Mouse (Mus musculus): Measurements from ENCODE around the gene Fam13a. TPM values are rescaled to one million over a fixed set of nuclear protein-coding genes. Genes with fewer than 3 reads are reported as not detected.

Fam13a gene
- polyA plus RNA-seq (2015; fragmentation: Nextera tagmentation; extraction: Ambion mirVana): 13.8 and 14.9 TPM in 2 replicates

DNA sequence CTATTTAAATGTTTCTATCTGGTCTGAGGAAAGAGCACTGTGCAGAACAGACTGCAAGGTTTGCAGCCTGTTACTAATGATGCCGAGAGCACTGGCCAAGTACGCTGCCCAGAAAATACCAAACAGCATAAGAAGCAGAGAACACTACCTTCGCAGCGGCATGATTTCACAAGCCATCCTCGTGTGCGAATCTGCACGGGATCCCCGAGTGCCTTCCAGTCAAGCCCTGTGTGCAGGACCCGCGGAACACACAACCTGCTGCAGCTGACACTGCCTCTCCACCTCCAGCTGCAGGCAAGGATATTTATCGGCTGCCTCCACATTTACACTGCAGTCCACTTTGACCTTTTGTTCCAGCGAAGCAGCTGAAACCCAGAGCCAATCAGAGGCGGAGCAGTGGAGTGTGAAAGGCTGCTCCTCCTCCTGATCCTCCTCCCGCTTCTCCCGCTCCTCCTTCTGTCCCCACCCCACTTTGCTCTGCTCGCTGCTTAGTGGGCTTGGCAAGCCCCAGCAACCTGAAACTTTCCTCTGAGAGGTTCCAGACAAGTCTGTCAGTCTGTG, at the start of gene Fam13a:
Gene Fam13a, minus strand, starts transcription at position 386 of the 561 bp plus-strand sequence.
- no peaks in the 10 kb centered on the region for H3K36me3 ChIP-seq (ENCODE audit: control insufficient read depth, insufficient read depth, low read length)
- H3K4me1 ChIP-seq (ENCODE audit: control insufficient read depth, insufficient read depth, low read length): 0 out of 2 replicates have a peak, but pooled peaks cover 5% of the 10 kb centered on the region
- peak within 1 kb of the TSS; percentile 88 for H3K27ac ChIP-seq (ENCODE audit: low read length)
- H3K4me2 ChIP-seq (ENCODE audit: low read depth, low read length): peak within 1 kb of the TSS; percentile 72
- no peaks in the 10 kb centered on the region for H3K27me3 ChIP-seq (ENCODE audit: control insufficient read depth, insufficient read depth, low read length)
- peak within 1 kb of the TSS; percentile 72 for H3K9ac ChIP-seq (ENCODE audit: low read length)
- no peaks in the 10 kb centered on the region for H3K9me3 ChIP-seq (replicated peaks; ENCODE audit: control insufficient read depth, low read length)
- H3K4me3 ChIP-seq (replicated peaks; ENCODE audit: low read length): peak within 1 kb of the TSS; percentile 59
- WGBS: under 1% methylated on average over 16 of the region's 16 CpGs
- peak; percentile 99 for ATAC-seq (ENCODE audit: insufficient read depth, low FRiP score)

DNA sequence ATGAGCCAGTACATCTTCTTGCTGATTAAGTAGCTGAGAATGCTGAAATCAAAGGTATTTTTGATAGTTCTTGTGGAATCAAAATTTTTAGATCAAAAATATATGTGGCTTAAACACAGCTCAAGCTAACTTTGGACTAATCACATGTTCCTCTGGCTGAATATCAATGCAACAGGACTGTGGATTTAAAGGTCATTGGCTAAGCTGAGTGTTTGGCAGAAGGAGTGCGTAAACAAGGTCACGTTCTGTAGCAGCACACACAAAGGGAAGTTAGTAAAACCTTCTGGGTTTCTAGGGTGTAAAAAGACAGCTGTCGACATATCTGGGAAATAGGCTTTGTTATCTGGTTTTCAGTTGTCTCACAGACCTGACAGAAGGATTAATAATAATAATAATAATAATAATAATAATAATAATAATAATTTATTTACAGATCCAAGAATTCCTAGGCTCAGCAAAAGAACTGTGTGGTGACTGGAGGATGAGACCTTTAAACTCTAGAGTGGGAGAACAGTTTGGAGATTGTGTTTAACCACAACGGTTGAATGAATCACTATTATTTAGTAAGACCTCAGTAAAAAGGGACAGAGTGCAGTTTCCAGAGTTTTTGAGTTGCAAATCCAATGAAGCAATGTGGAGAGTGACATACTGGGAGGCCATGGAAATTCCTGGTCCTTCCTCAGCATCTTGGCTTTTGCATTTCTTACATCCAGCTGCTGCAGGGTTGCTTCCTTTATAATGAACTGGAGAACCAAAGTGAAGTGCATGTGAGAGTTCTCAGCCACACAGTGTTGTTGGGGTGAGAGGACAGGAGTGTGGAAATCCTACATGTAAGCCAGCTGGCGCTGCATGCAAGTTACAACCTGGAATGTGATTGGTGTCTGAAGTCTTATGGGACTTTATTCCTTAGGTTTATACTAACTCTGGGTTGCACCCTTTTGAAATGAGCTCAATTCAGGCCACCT, 48.0 kb upstream of the Fam13a start:
- H3K4me3 ChIP-seq (replicated peaks; ENCODE audit: low read length): no peak overlapping the region
- no peak overlapping the region for H3K27ac ChIP-seq (ENCODE audit: low read length)
- no peaks in the 10 kb centered on the region for H3K27me3 ChIP-seq (ENCODE audit: control insufficient read depth, insufficient read depth, low read length)
- no peaks in the 10 kb centered on the region for H3K9me3 ChIP-seq (replicated peaks; ENCODE audit: control insufficient read depth, low read length)
- no peaks in the 10 kb centered on the region for H3K4me1 ChIP-seq (ENCODE audit: control insufficient read depth, insufficient read depth, low read length)
- 76% methylated on average over 5 of the region's 5 CpGs for WGBS
- H3K4me2 ChIP-seq (ENCODE audit: low read depth, low read length): no peak overlapping the region
- no peaks in the 10 kb centered on the region for H3K36me3 ChIP-seq (ENCODE audit: control insufficient read depth, insufficient read depth, low read length)
- no peak for ATAC-seq (ENCODE audit: insufficient read depth, low FRiP score)
- no peak overlapping the region for H3K9ac ChIP-seq (ENCODE audit: low read length)

DNA sequence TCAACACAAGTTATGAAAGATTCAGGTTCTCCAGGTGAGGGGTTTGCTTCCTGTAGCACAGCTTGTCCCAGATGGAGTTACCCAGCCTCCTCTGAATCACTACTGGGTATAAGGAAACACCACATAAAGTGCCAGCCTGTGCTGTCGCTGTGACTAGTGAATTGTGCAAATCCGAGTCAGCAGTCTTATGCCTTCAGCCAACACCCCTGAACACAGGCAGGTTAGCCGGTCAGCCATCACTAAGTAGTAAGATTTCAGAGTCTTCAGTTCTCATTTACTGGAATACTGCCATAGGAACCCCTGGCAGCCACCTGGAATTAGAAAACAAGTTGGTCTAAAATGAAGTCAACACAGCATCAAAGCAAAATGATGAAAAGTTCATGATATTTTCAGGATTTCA, 47.3 kb upstream of the Fam13a start:
- no peaks in the 10 kb centered on the region for H3K36me3 ChIP-seq (ENCODE audit: control insufficient read depth, insufficient read depth, low read length)
- no peak overlapping the region for H3K27ac ChIP-seq (ENCODE audit: low read length)
- no peak overlapping the region for H3K4me3 ChIP-seq (replicated peaks; ENCODE audit: low read length)
- no peaks in the 10 kb centered on the region for H3K9me3 ChIP-seq (replicated peaks; ENCODE audit: control insufficient read depth, low read length)
- WGBS: 88% methylated on average over 3 of the region's 3 CpGs
- H3K9ac ChIP-seq (ENCODE audit: low read length): no peak overlapping the region
- no peak overlapping the region for H3K4me2 ChIP-seq (ENCODE audit: low read depth, low read length)
- ATAC-seq (ENCODE audit: insufficient read depth, low FRiP score): no peak
- no peaks in the 10 kb centered on the region for H3K4me1 ChIP-seq (ENCODE audit: control insufficient read depth, insufficient read depth, low read length)
- H3K27me3 ChIP-seq (ENCODE audit: control insufficient read depth, insufficient read depth, low read length): no peaks in the 10 kb centered on the region

DNA sequence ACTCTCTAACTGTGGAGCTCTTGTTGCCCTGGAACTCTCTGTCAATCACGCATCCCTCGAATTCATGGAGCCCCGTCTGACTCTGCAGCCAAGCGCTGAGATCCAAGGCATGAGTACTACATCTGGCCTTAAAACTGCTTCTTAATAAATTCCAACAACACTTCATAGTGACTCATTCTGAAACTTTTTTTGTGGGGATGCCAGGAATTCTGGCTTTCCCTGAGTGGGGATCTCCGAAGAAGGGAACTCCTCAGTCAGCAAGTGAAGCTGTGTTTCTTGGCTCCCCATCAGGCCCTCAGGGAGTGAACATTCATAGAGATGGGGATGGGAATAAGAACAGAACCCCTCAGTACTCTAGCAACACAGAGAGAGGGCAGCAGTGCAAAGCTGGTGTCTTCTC, 43.8 kb upstream of the Fam13a start:
- H3K9ac ChIP-seq (ENCODE audit: low read length): no peak overlapping the region
- H3K27me3 ChIP-seq (ENCODE audit: control insufficient read depth, insufficient read depth, low read length): no peaks in the 10 kb centered on the region
- WGBS: 86% methylated on average over 5 of the region's 5 CpGs
- no peaks in the 10 kb centered on the region for H3K36me3 ChIP-seq (ENCODE audit: control insufficient read depth, insufficient read depth, low read length)
- H3K4me3 ChIP-seq (replicated peaks; ENCODE audit: low read length): no peak overlapping the region
- H3K27ac ChIP-seq (ENCODE audit: low read length): no peak overlapping the region
- no peak overlapping the region for H3K4me2 ChIP-seq (ENCODE audit: low read depth, low read length)
- no peaks in the 10 kb centered on the region for H3K4me1 ChIP-seq (ENCODE audit: control insufficient read depth, insufficient read depth, low read length)
- ATAC-seq (ENCODE audit: insufficient read depth, low FRiP score): no peak
- H3K9me3 ChIP-seq (replicated peaks; ENCODE audit: control insufficient read depth, low read length): no peaks in the 10 kb centered on the region

DNA sequence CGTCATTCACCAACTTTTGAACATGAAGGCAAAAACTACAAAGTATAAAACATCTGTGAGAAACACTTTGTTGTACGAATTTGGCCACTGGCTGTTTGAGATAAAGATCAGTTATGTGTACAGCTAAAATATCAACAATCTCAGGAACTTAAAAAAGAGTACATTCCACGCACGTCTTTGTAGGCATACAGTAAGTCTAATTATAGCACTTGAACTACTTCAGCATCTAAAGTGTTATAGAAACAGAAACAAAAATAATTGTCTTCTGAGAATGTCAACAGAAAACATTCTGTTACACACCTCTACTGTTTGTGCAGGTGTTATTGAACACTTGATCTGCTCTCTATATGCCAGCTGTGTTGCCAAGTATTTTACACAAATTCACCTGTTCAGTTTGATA, 40.1 kb upstream of the Fam13a start:
- 47% methylated on average over 4 of the region's 4 CpGs for WGBS

DNA sequence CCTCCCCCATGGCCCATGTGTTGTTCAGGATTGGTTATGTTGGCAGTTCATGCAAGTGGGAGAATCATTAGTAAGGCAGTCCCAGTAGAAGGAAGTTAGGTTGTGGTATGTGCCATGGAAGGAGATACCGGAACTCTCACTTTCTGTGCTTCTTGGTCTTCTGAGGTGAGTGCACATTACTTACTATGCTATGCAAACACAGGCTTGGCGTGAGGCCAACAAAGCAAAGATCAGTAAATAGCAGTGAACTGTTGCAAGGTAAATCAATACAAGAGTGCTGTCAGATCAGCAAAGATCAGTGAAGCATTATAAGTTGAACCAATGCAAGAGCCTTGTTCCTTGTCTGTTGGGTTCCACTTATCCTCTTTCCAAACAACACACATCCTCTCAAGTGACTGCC, 28.9 kb upstream of the Fam13a start:
- ATAC-seq (ENCODE audit: insufficient read depth, low FRiP score): peak; percentile 75; the same call in 1 of the 2 replicates
- WGBS: 65% methylated on average over 2 of the region's 2 CpGs
- Histone ChIP-seq H3K27ac (ENCODE audit: low read length) (no peak overlapping the region), H3K9ac (ENCODE audit: low read length) (no peak overlapping the region), H3K36me3 (ENCODE audit: control insufficient read depth, insufficient read depth, low read length) (no peaks in the 10 kb centered on the region), H3K4me2 (ENCODE audit: low read depth, low read length) (no peak overlapping the region), H3K9me3 (replicated peaks; ENCODE audit: control insufficient read depth, low read length) (no peaks in the 10 kb centered on the region), H3K27me3 (ENCODE audit: control insufficient read depth, insufficient read depth, low read length) (no peaks in the 10 kb centered on the region), H3K4me3 (replicated peaks; ENCODE audit: low read length) (no peak overlapping the region), H3K4me1 (ENCODE audit: control insufficient read depth, insufficient read depth, low read length) (0 out of 2 replicates have a peak, but pooled peaks cover 2% of the 10 kb centered on the region)

More for the DNA sequence above, 40.1 kb upstream of the Fam13a start:
- Histone ChIP-seq H3K4me2 (ENCODE audit: low read depth, low read length) (no peak overlapping the region), H3K9me3 (replicated peaks; ENCODE audit: control insufficient read depth, low read length) (no peaks in the 10 kb centered on the region), H3K27me3 (ENCODE audit: control insufficient read depth, insufficient read depth, low read length) (no peaks in the 10 kb centered on the region), H3K4me1 (ENCODE audit: control insufficient read depth, insufficient read depth, low read length) (no peaks in the 10 kb centered on the region), H3K9ac (ENCODE audit: low read length) (no peak overlapping the region), H3K27ac (ENCODE audit: low read length) (no peak overlapping the region), H3K4me3 (replicated peaks; ENCODE audit: low read length) (no peak overlapping the region), H3K36me3 (ENCODE audit: control insufficient read depth, insufficient read depth, low read length) (no peaks in the 10 kb centered on the region)
- no peak for ATAC-seq (ENCODE audit: insufficient read depth, low FRiP score)

DNA sequence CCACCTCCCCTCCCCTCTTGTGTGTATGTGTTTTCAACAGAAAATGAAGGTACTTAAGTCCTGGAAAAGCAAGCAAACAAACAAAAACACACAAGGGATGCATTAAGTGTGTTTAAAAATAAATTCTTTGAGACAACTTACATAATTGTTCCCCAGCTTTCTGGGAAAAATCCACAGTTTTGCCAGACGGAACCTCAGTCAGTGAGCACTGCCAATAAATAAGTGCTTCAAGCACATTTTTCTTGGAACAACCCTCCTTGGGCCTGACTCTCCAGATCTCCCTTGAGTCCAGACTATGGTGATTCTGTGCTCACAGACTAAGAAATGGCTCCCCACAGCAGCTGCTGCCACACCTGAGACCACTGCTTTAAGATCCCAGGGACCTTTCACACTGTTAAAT, 15.4 kb upstream of the Fam13a start:
- Histone ChIP-seq H3K9ac (ENCODE audit: low read length) (no peak overlapping the region), H3K27ac (ENCODE audit: low read length) (no peak overlapping the region), H3K9me3 (replicated peaks; ENCODE audit: control insufficient read depth, low read length) (no peaks in the 10 kb centered on the region), H3K36me3 (ENCODE audit: control insufficient read depth, insufficient read depth, low read length) (no peaks in the 10 kb centered on the region), H3K4me2 (ENCODE audit: low read depth, low read length) (no peak overlapping the region), H3K4me3 (replicated peaks; ENCODE audit: low read length) (no peak overlapping the region), H3K4me1 (ENCODE audit: control insufficient read depth, insufficient read depth, low read length) (no peaks in the 10 kb centered on the region), H3K27me3 (ENCODE audit: control insufficient read depth, insufficient read depth, low read length) (no peaks in the 10 kb centered on the region)
- ATAC-seq (ENCODE audit: insufficient read depth, low FRiP score): no peak
- WGBS: 72% methylated on average over 1 of the region's 1 CpGs

DNA sequence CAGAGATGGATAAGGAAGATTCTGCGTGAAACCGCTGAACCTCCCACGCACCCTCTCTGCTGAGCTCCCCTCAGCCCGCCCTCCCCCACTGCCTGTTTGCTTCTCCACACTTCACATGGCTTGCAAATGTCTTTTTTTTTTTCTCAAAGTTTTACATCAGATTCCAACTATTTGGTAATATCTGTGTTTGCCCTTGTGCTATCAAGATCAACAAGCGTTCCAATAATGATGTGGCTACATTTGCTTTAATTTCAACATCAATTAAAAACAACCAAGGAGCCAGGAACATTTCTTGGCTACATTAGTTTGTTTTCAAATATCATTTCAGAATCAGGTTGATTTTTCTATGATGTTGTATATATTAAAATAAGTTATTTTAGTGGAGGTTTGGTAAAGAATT, 8.4 kb upstream of the Fam13a start:
- Histone ChIP-seq H3K4me2 (ENCODE audit: low read depth, low read length) (no peak overlapping the region), H3K27ac (ENCODE audit: low read length) (no peak overlapping the region), H3K4me1 (ENCODE audit: control insufficient read depth, insufficient read depth, low read length) (no peaks in the 10 kb centered on the region), H3K9ac (ENCODE audit: low read length) (no peak overlapping the region), H3K4me3 (replicated peaks; ENCODE audit: low read length) (no peak overlapping the region), H3K9me3 (replicated peaks; ENCODE audit: control insufficient read depth, low read length) (no peaks in the 10 kb centered on the region), H3K36me3 (ENCODE audit: control insufficient read depth, insufficient read depth, low read length) (no peaks in the 10 kb centered on the region), H3K27me3 (ENCODE audit: control insufficient read depth, insufficient read depth, low read length) (no peaks in the 10 kb centered on the region)
- ATAC-seq (ENCODE audit: insufficient read depth, low FRiP score): no peak
- WGBS: 75% methylated on average over 5 of the region's 5 CpGs

DNA sequence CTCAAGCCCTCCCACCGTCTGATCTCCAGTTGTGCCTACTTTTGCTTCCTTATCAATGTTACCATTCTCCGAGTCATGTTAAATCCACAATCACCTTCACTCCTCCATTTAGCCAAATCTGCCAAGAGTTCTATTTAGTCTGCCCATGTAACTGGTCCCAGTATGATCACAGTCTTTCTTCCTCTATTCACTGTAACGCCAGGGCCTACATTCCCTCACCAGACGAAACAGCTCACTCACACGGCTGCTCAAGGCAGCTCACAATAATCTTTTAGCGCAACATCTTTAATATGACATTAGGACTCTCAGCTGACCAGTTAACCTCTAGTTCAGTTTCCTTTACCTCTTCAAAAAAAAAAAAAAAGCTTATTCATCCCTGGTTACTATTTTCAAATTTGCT, 7.2 kb upstream of the Fam13a start:
- H3K27me3 ChIP-seq (ENCODE audit: control insufficient read depth, insufficient read depth, low read length): no peaks in the 10 kb centered on the region
- H3K9me3 ChIP-seq (replicated peaks; ENCODE audit: control insufficient read depth, low read length): no peaks in the 10 kb centered on the region
- H3K4me2 ChIP-seq (ENCODE audit: low read depth, low read length): no peak overlapping the region
- WGBS: 80% methylated on average over 6 of the region's 6 CpGs
- H3K27ac ChIP-seq (ENCODE audit: low read length): no peak overlapping the region
- ATAC-seq (ENCODE audit: insufficient read depth, low FRiP score): no peak
- no peaks in the 10 kb centered on the region for H3K36me3 ChIP-seq (ENCODE audit: control insufficient read depth, insufficient read depth, low read length)
- no peak overlapping the region for H3K9ac ChIP-seq (ENCODE audit: low read length)
- no peaks in the 10 kb centered on the region for H3K4me1 ChIP-seq (ENCODE audit: control insufficient read depth, insufficient read depth, low read length)
- no peak overlapping the region for H3K4me3 ChIP-seq (replicated peaks; ENCODE audit: low read length)
